Comparison of ENCODE assay signal across 8 mouse cellular contexts in genomic region chr10:121781159-121781558, GRCm38 (mm10). TPM values are rescaled to one million over a fixed set of nuclear protein-coding genes. Genes with fewer than 3 reads are reported as not detected.
DNase-seq lines count a peak whose midpoint lies in the region; ATAC-seq and TF ChIP-seq lines count a peak whose summit lies in the region.

No protein-coding gene starts in this region.

- peak; percentile 41 for DNase-seq in ES-E14 (ENCODE audit: low read depth, low spot score)
- no peak for DNase-seq in left cerebral cortex, adult 2 months (ENCODE audit: extremely low spot score in 1 of 2, low spot score in 2 of 2)
- no peak for DNase-seq in layer of hippocampus, postnatal 36 days

- H3K4me2 ChIP-seq in hindbrain, embryonic 13.5 days, result no peak overlapping the region
- H3K4me2 ChIP-seq in hindbrain, embryonic 12.5 days (replicated peaks), result no peak overlapping the region
- peak overlapping the region; percentile 31; the same call in 1 of the 2 replicates for H3K4me2 ChIP-seq in intestine, embryonic 15.5 days (replicated peaks)
- H3K4me2 ChIP-seq in midbrain, embryonic 15.5 days, result no peak overlapping the region

- in situ Hi-C loops in ES-E14 (cut with MboI; ENCODE audit: low sequenced_read_pairs in 2 of 2, unreplicated experiment in 2 of 2), result no loop called here

- H3K36me3 ChIP-seq in hindbrain, embryonic 13.5 days, result peaks cover 40% of the 10 kb centered on the region
- peaks cover 39% of the 10 kb centered on the region for H3K36me3 ChIP-seq in hindbrain, embryonic 12.5 days
- H3K36me3 ChIP-seq in ES-E14 (ENCODE audit: control insufficient read depth, insufficient read depth, low read length, poor library complexity, severe bottlenecking), result no peaks in the 10 kb centered on the region
- H3K36me3 ChIP-seq in intestine, embryonic 15.5 days, result 0 out of 2 replicates have a peak, but pooled peaks cover 5% of the 10 kb centered on the region
- H3K36me3 ChIP-seq in midbrain, embryonic 15.5 days (replicated peaks), result peaks cover 30% of the 10 kb centered on the region

- no peak overlapping the region for H3K27ac ChIP-seq in hindbrain, embryonic 13.5 days
- no peak overlapping the region for H3K27ac ChIP-seq in hindbrain, embryonic 12.5 days
- H3K27ac ChIP-seq in ES-E14 (ENCODE audit: insufficient read depth, low read depth, low read length, poor library complexity, severe bottlenecking), result no peak overlapping the region
- no peak overlapping the region for H3K27ac ChIP-seq in intestine, embryonic 15.5 days
- H3K27ac ChIP-seq in midbrain, embryonic 15.5 days, result no peak overlapping the region
- H3K27ac ChIP-seq in left cerebral cortex, adult 2 months, result no peak overlapping the region

- peak; percentile 59; the same call in 1 of the 2 replicates for ATAC-seq in hindbrain, embryonic 13.5 days (ENCODE audit: low FRiP score)
- no peak for ATAC-seq in hindbrain, embryonic 12.5 days (ENCODE audit: low FRiP score)
- ATAC-seq in intestine, embryonic 15.5 days, result peak; percentile 58; the same call in 1 of the 2 replicates
- peak; percentile 48; the same call in 1 of the 2 replicates for ATAC-seq in midbrain, embryonic 15.5 days (replicated peaks)
- ATAC-seq in erythroblast, adult 5-6 weeks (replicated peaks; ENCODE audit: low FRiP score, poor library complexity, severe bottlenecking), result no peak

- whole genome bisulfite sequencing in hindbrain, embryonic 13.5 days, result 50% methylated on average over 14 of the region's 14 CpGs
- 51% methylated on average over 14 of the region's 14 CpGs for WGBS in hindbrain, embryonic 12.5 days
- WGBS in intestine, embryonic 15.5 days, result 43% methylated on average over 14 of the region's 14 CpGs
- WGBS in midbrain, embryonic 15.5 days, result 46% methylated on average over 14 of the region's 14 CpGs

- peaks cover 8% of the 10 kb centered on the region for H3K9me3 ChIP-seq in hindbrain, embryonic 13.5 days
- H3K9me3 ChIP-seq in hindbrain, embryonic 12.5 days (replicated peaks), result 0 out of 2 replicates have a peak, but pooled peaks cover 5% of the 10 kb centered on the region
- no peaks in the 10 kb centered on the region for H3K9me3 ChIP-seq in ES-E14 (ENCODE audit: control insufficient read depth, insufficient read depth, low read depth, low read length)
- no peaks in the 10 kb centered on the region for H3K9me3 ChIP-seq in intestine, embryonic 15.5 days
- no peaks in the 10 kb centered on the region for H3K9me3 ChIP-seq in midbrain, embryonic 15.5 days

- intact Hi-C loops in left cerebral cortex, adult 2 months (cut with DNase I), result no loop called here

- no peaks in the 10 kb centered on the region for H3K27me3 ChIP-seq in hindbrain, embryonic 13.5 days
- H3K27me3 ChIP-seq in hindbrain, embryonic 12.5 days, result no peaks in the 10 kb centered on the region
- H3K27me3 ChIP-seq in intestine, embryonic 15.5 days (replicated peaks), result no peaks in the 10 kb centered on the region
- no peaks in the 10 kb centered on the region for H3K27me3 ChIP-seq in midbrain, embryonic 15.5 days (replicated peaks)

- no peak for TF ChIP-seq CTCF in left cerebral cortex, adult 2 months (IDR thresholded peaks at IDR 0.05)

- no peaks in the 10 kb centered on the region for H3K4me1 ChIP-seq in hindbrain, embryonic 13.5 days (replicated peaks)
- no peaks in the 10 kb centered on the region for H3K4me1 ChIP-seq in hindbrain, embryonic 12.5 days
- H3K4me1 ChIP-seq in ES-E14 (ENCODE audit: control insufficient read depth in 2 of 2, insufficient read depth in 2 of 2, low read length in 2 of 2, poor library complexity in 1 of 2), result peaks cover 0 to 5% of the 10 kb centered on the region in 2 experiments; a peak in 1 of 4 replicates
- no peaks in the 10 kb centered on the region; the same call in 1 of the 2 replicates for H3K4me1 ChIP-seq in intestine, embryonic 15.5 days (replicated peaks)
- H3K4me1 ChIP-seq in midbrain, embryonic 15.5 days, result no peaks in the 10 kb centered on the region

- H3K4me3 ChIP-seq in hindbrain, embryonic 13.5 days, result no peak overlapping the region
- H3K4me3 ChIP-seq in hindbrain, embryonic 12.5 days, result no peak overlapping the region
- H3K4me3 ChIP-seq in ES-E14 (ENCODE audit: insufficient read depth in 1 of 2, low read depth in 1 of 2, low read length in 2 of 2, poor library complexity in 1 of 2, severe bottlenecking in 1 of 2), result no peak overlapping the region; a peak in 1 of 4 replicates
- no peak overlapping the region for H3K4me3 ChIP-seq in intestine, embryonic 15.5 days (replicated peaks)
- no peak overlapping the region for H3K4me3 ChIP-seq in midbrain, embryonic 15.5 days
- no peak overlapping the region for H3K4me3 ChIP-seq in left cerebral cortex, adult 2 months

- no peak overlapping the region for H3K9ac ChIP-seq in hindbrain, embryonic 13.5 days
- no peak overlapping the region for H3K9ac ChIP-seq in hindbrain, embryonic 12.5 days
- no peak overlapping the region for H3K9ac ChIP-seq in ES-E14 (ENCODE audit: insufficient read depth, low read depth, low read length, poor library complexity, severe bottlenecking)
- H3K9ac ChIP-seq in intestine, embryonic 15.5 days, result no peak overlapping the region
- H3K9ac ChIP-seq in midbrain, embryonic 15.5 days, result no peak overlapping the region

TF ChIP-seq in ES-E14, 5 proteins besides CTCF, POLR2A, EP300 and RAD21:
- TF ChIP-seq CHD2 (IDR thresholded peaks at IDR 0.05; ENCODE audit: low read depth, low read length), result no peak
- TF ChIP-seq ZC3H11A (IDR thresholded peaks at IDR 0.05; ENCODE audit: borderline replicate concordance, low read depth, low read length), result no peak
- TF ChIP-seq MAFK (IDR thresholded peaks at IDR 0.05; ENCODE audit: insufficient read depth, low read depth, low read length), result no peak
- no peak for TF ChIP-seq HCFC1 (IDR thresholded peaks at IDR 0.05; ENCODE audit: borderline replicate concordance, insufficient read depth, low read length)
- TF ChIP-seq ZNF384 (IDR thresholded peaks at IDR 0.05; ENCODE audit: low read depth, low read length), result no peak

RNA-seq across cellular contexts. Expression of gene BC048403, which starts 41.4 kb away (rescaled TPM):
- 1.4 and 1.8 TPM in 2 replicates for polyA plus RNA-seq in hindbrain, embryonic 13.5 days (2015; fragmentation: Nextera tagmentation; extraction: Ambion mirVana)
- polyA plus RNA-seq in hindbrain, embryonic 12.5 days (2016; fragmentation: Nextera tagmentation; extraction: Ambion mirVana), result 2.4 TPM in 2 replicates
- 5.2 and 8.6 TPM in 2 replicates for total RNA-seq in ES-E14 (2012; rRNA removed)
- 3.1 and 3.9 TPM in 2 replicates for polyA plus RNA-seq in intestine, embryonic 15.5 days (2015; fragmentation: Nextera tagmentation; extraction: Ambion mirVana)
- 2.3 and 2.6 TPM in 2 replicates for polyA plus RNA-seq in midbrain, embryonic 15.5 days (2015; fragmentation: Nextera tagmentation; extraction: Ambion mirVana)
- total RNA-seq in left cerebral cortex, adult 2 months (2021), result 10 to 100 TPM in 1 of 2 experiments, 1 to 10 TPM in 1; 9.9 to 10.4 TPM
- total RNA-seq in layer of hippocampus, postnatal 36 days (2021), result 1 to 10 TPM; 8.6 to 8.8 TPM
- total RNA-seq in erythroblast, adult 5-6 weeks (2015; ENCODE audit: low replicate concordance), result 2.7 and 3.8 TPM in 2 replicates
- 0.77 and 0.84 TPM in 2 replicates for total RNA-seq in erythroblast, adult 5-6 weeks (2017; ENCODE audit: low replicate concordance)

Comparison
In these comparisons a context has a peak if more than half of its experiments do, and no peak if none do; other contexts are left out.
1. ATAC-seq: peak in hindbrain, embryonic 13.5 days (single experiment), intestine, embryonic 15.5 days (single experiment) and midbrain, embryonic 15.5 days (single experiment); none in hindbrain, embryonic 12.5 days (single experiment) and erythroblast, adult 5-6 weeks (single experiment).